Mouse (Mus musculus) MEL (cell line): Measurements from ENCODE around the gene Hsf4.

Experiments
- E2F4 ChIP-seq: IDR thresholded peaks from 2 replicates; pipeline ENCODE4 v1.6.1; 2011; ENCODE audit warnings: low read depth, low read length, improper control_type of control experiment, borderline replicate concordance
- GABPA ChIP-seq: IDR thresholded peaks from 2 replicates; pipeline ENCODE4 v1.6.1; 2012; ENCODE audit warnings: low read depth, mild to moderate bottlenecking, inconsistent platforms, low read length, improper control_type of control experiment, moderate library complexity
- NELFE ChIP-seq: IDR thresholded peaks from 2 replicates; pipeline ENCODE4 v1.6.1; 2011; ENCODE audit warnings: low read depth, low read length, improper control_type of control experiment
- POLR2A ChIP-seq, 2 experiments: IDR thresholded peaks; 2 replicates each; pipeline ENCODE4 v1.6.1; 2011 to 2012; ENCODE audit warnings: low read length in 2 of 2, mild to moderate bottlenecking in 2 of 2, control low read depth in 1 of 2, improper control_type of control experiment in 1 of 2, low read depth in 1 of 2, moderate library complexity in 1 of 2; ENCODE audit not compliant: control insufficient read depth in 1 of 2, insufficient read depth in 1 of 2, poor library complexity in 1 of 2
- POLR2AphosphoS2 ChIP-seq: IDR thresholded peaks from 2 replicates; pipeline ENCODE4 v1.6.1; 2011; ENCODE audit warnings: low read length, improper control_type of control experiment

GRCm38 (mm10) chr8:105307670-105308069 lies 38.1 kb downstream of the Hsf4 start:
- TF ChIP-seq POLR2A (IDR thresholded peaks at IDR 0.05; ENCODE audit: control insufficient read depth in 1 of 2, insufficient read depth in 1 of 2, low read depth in 1 of 2, low read length in 2 of 2, poor library complexity in 1 of 2) (no peak), POLR2AphosphoS2 (no peak), E2F4 (no peak), NELFE (no peak), GABPA (no peak)
